Mouse (Mus musculus): Measurements from ENCODE around the gene Hsf2bp. TPM values are rescaled to one million over a fixed set of nuclear protein-coding genes. Genes with fewer than 3 reads are reported as not detected.

The Hsf2bp gene
- total and polyA plus RNA-seq, 3 experiments: 0.04 to 0.15 TPM; not detected in 1

- Histone ChIP-seq H3K9ac (ENCODE audit: control insufficient read depth, low read depth, low read length, poor library complexity, severe bottlenecking) (no peak overlapping the region), H3K27me3 (ENCODE audit: control insufficient read depth in 1 of 2, insufficient read depth in 2 of 2, low read length in 2 of 2) (no peaks in the 10 kb centered on the region), H3K79me2 (ENCODE audit: control insufficient read depth, insufficient read depth, low read length, poor library complexity) (no peaks in the 10 kb centered on the region), H3K4me1 (ENCODE audit: control insufficient read depth in 1 of 2, insufficient read depth in 2 of 2, low read length in 2 of 2) (peaks cover 0 to 3% of the 10 kb centered on the region in 2 experiments; a peak in 1 of 4 replicates), H3K36me3 (ENCODE audit: control insufficient read depth in 1 of 2, insufficient read depth in 2 of 2, low read length in 2 of 2) (no peaks in the 10 kb centered on the region), H3K9me3 (replicated peaks; ENCODE audit: insufficient read depth, low read length) (no peaks in the 10 kb centered on the region), H3K27ac (ENCODE audit: control insufficient read depth, low read depth, low read length) (no peak overlapping the region), H3K4me3 (ENCODE audit: control insufficient read depth in 1 of 2, insufficient read depth in 1 of 2, low read depth in 2 of 2, low read length in 2 of 2) (no peak overlapping the region)
- DNase-seq (ENCODE audit: low read depth, low spot score): no peak
- no peak for TF ChIP-seq KAT2A (conservative IDR thresholded peaks at IDR 0.05; ENCODE audit: low read depth, low read length)
- no peak for TF ChIP-seq TAL1 (IDR thresholded peaks at IDR 0.05; ENCODE audit: low read length)
- TF ChIP-seq MXI1 (IDR thresholded peaks at IDR 0.05; ENCODE audit: low read depth, low read length): no peak
- peak in 1 of 2 experiments; percentile 3; a peak in 1 of 4 replicates for TF ChIP-seq POLR2A (IDR thresholded peaks at IDR 0.05; ENCODE audit: control insufficient read depth in 1 of 2, insufficient read depth in 1 of 2, low read depth in 1 of 2, low read length in 2 of 2, poor library complexity in 1 of 2)
- peak; percentile 61 for TF ChIP-seq POLR2AphosphoS2 (IDR thresholded peaks at IDR 0.05; ENCODE audit: low read length)
- TF ChIP-seq RAD21 (IDR thresholded peaks at IDR 0.05; ENCODE audit: low read depth, low read length): no peak
Measured at GRCm38 (mm10) chr17:32063654-32064053, 27.5 kb upstream of the Hsf2bp start.

- H3K36me3 ChIP-seq (ENCODE audit: control insufficient read depth in 1 of 2, insufficient read depth in 2 of 2, low read length in 2 of 2): no peaks in the 10 kb centered on the region
- TF ChIP-seq ZKSCAN1 (IDR thresholded peaks at IDR 0.05; ENCODE audit: low read depth, low read length): peak; percentile 93
- no peak for TF ChIP-seq NELFE (IDR thresholded peaks at IDR 0.05; ENCODE audit: low read depth, low read length)
- TF ChIP-seq MAFK (IDR thresholded peaks at IDR 0.05; ENCODE audit: borderline replicate concordance, low read depth, low read length): no peak
Measured at GRCm38 (mm10) chr17:32061219-32061618, 25.1 kb upstream of the Hsf2bp start.

GRCm38 (mm10) chr17:32059084-32059483 lies 22.9 kb upstream of the Hsf2bp start:
- DNase-seq (ENCODE audit: low read depth, low spot score): no peak
- Histone ChIP-seq H3K9me3 (replicated peaks; ENCODE audit: insufficient read depth, low read length) (no peaks in the 10 kb centered on the region), H3K27me3 (ENCODE audit: control insufficient read depth in 1 of 2, insufficient read depth in 2 of 2, low read length in 2 of 2) (no peaks in the 10 kb centered on the region), H3K36me3 (ENCODE audit: control insufficient read depth in 1 of 2, insufficient read depth in 2 of 2, low read length in 2 of 2) (peaks cover 0 to 3% of the 10 kb centered on the region in 2 experiments; a peak in 2 of 4 replicates), H3K79me2 (ENCODE audit: control insufficient read depth, insufficient read depth, low read length, poor library complexity) (0 out of 2 replicates have a peak, but pooled peaks cover 3% of the 10 kb centered on the region), H3K4me3 (ENCODE audit: control insufficient read depth in 1 of 2, insufficient read depth in 1 of 2, low read depth in 2 of 2, low read length in 2 of 2) (no peak overlapping the region), H3K9ac (ENCODE audit: control insufficient read depth, low read depth, low read length, poor library complexity, severe bottlenecking) (no peak overlapping the region), H3K27ac (ENCODE audit: control insufficient read depth, low read depth, low read length) (no peak overlapping the region), H3K4me1 (ENCODE audit: control insufficient read depth in 1 of 2, insufficient read depth in 2 of 2, low read length in 2 of 2) (no peaks in the 10 kb centered on the region)
- TF ChIP-seq MYC (IDR thresholded peaks at IDR 0.05; ENCODE audit: low read depth, low read length) (no peak), ZKSCAN1 (IDR thresholded peaks at IDR 0.05; ENCODE audit: low read depth, low read length) (no peak), MXI1 (IDR thresholded peaks at IDR 0.05; ENCODE audit: low read depth, low read length) (no peak), GATA1 (IDR thresholded peaks at IDR 0.05; ENCODE audit: low read depth, low read length) (no peak), JUND (IDR thresholded peaks at IDR 0.05; ENCODE audit: low read depth, low read length) (no peak), E2F4 (IDR thresholded peaks at IDR 0.05; ENCODE audit: borderline replicate concordance, low read depth, low read length) (no peak), USF2 (IDR thresholded peaks at IDR 0.05; ENCODE audit: borderline replicate concordance in 1 of 2, insufficient read depth in 1 of 2, low read depth in 1 of 2, low read length in 2 of 2) (no peak), RCOR1 (IDR thresholded peaks at IDR 0.05; ENCODE audit: low read depth, low read length) (no peak), CTCF (IDR thresholded peaks at IDR 0.05 in 2 of 3, conservative IDR thresholded peaks at IDR 0.05 in 1 of 3; ENCODE audit: control insufficient read depth in 1 of 3, insufficient read depth in 1 of 3, low read depth in 2 of 3, low read length in 3 of 3, poor library complexity in 1 of 3, severe bottlenecking in 1 of 3) (no peak), ZC3H11A (IDR thresholded peaks at IDR 0.05; ENCODE audit: low read depth, low read length) (no peak), MEF2A (IDR thresholded peaks at IDR 0.05; ENCODE audit: extremely low read depth, insufficient replicate concordance, low read depth, low read length, poor library complexity, severe bottlenecking) (no peak), ZNF384 (IDR thresholded peaks at IDR 0.05; ENCODE audit: low read depth, low read length) (no peak), POLR2AphosphoS2 (IDR thresholded peaks at IDR 0.05; ENCODE audit: low read length) (no peak), SMC3 (IDR thresholded peaks at IDR 0.05; ENCODE audit: low read depth, low read length) (no peak)

More at GRCm38 (mm10) chr17:32061219-32061618, 25.1 kb upstream of the Hsf2bp start:
- Histone ChIP-seq H3K9me3 (replicated peaks; ENCODE audit: insufficient read depth, low read length) (no peaks in the 10 kb centered on the region), H3K4me3 (ENCODE audit: control insufficient read depth in 1 of 2, insufficient read depth in 1 of 2, low read depth in 2 of 2, low read length in 2 of 2) (no peak overlapping the region), H3K27ac (ENCODE audit: control insufficient read depth, low read depth, low read length) (no peak overlapping the region), H3K4me1 (ENCODE audit: control insufficient read depth in 1 of 2, insufficient read depth in 2 of 2, low read length in 2 of 2) (no peaks in the 10 kb centered on the region), H3K79me2 (ENCODE audit: control insufficient read depth, insufficient read depth, low read length, poor library complexity) (0 out of 2 replicates have a peak, but pooled peaks cover 3% of the 10 kb centered on the region), H3K27me3 (ENCODE audit: control insufficient read depth in 1 of 2, insufficient read depth in 2 of 2, low read length in 2 of 2) (no peaks in the 10 kb centered on the region), H3K9ac (ENCODE audit: control insufficient read depth, low read depth, low read length, poor library complexity, severe bottlenecking) (no peak overlapping the region)
- DNase-seq (ENCODE audit: low read depth, low spot score): no peak

All from MEL (cell line).